Mouse (Mus musculus) cerebellum, adult 2 months (tissue): ENCODE measurements around the gene Rarres1. TPM values are rescaled to one million over a fixed set of nuclear protein-coding genes. Genes with fewer than 3 reads are reported as not detected.

Experiments
- DNase-seq, 2 experiments: peaks; one replicate each; pipeline ENCODE4 v3.0.0; 2021
- H3K27ac ChIP-seq: fragments of 200-500 bp; 2 replicates; pipeline ENCODE4 v1.5.1; 2012; ENCODE audit warnings: low read length, control low read depth, inconsistent platforms; ENCODE audit not compliant: insufficient read depth
- H3K27me3 ChIP-seq: fragments of 200-500 bp; 2 replicates; pipeline ENCODE4 v1.6.1; 2012; ENCODE audit warnings: inconsistent platforms, mild to moderate bottlenecking, low read length, moderate library complexity; ENCODE audit not compliant: control insufficient read depth, insufficient read depth
- H3K4me1 ChIP-seq: fragments of 200-500 bp; 2 replicates; pipeline ENCODE4 v1.6.1; 2011; ENCODE audit warnings: low read length; ENCODE audit not compliant: control insufficient read depth, insufficient read depth
- H3K4me3 ChIP-seq: fragments of 200-500 bp; replicated peaks from 2 replicates; pipeline ENCODE3; 2011; ENCODE audit warnings: mild to moderate bottlenecking, low read depth, low read length, control low read depth; ENCODE audit not compliant: insufficient read depth
- CTCF ChIP-seq: fragments of 200-500 bp; IDR thresholded peaks from 2 replicates; pipeline ENCODE4 v1.5.1; 2011; ENCODE audit warnings: low read depth, mild to moderate bottlenecking, control low read depth, low read length, moderate library complexity, borderline replicate concordance; ENCODE audit not compliant: insufficient read depth
- POLR2A ChIP-seq: fragments of 200-500 bp; IDR thresholded peaks from 2 replicates; pipeline ENCODE4 v1.6.1; 2011; ENCODE audit warnings: low read length, control low read depth, borderline replicate concordance; ENCODE audit not compliant: insufficient read depth
- WGBS: fragments of 180-500 bp; shearing (Covaris S2); methylation state at CpG from one replicate; pipeline ENCODE4 v1.1.7; 2018; 5-methylcytosine and 5-hydroxymethylcytosine counted together
- polyA plus RNA-seq: library from polyadenylated mRNA; depleted of rRNA; stranded (reverse); fragments of >200 nt; gene quantifications from 2 replicates; pipeline ENCODE4 v1.2.3, GENCODE M21; 2012

The Rarres1 gene
- polyA plus RNA-seq, 1 experiment = 2.2 TPM

- TF ChIP-seq CTCF (no peak), POLR2A (no peak)
- Histone ChIP-seq H3K4me3 (no peak overlapping the region), H3K27ac (no peak overlapping the region), H3K4me1 (no peaks in the 10 kb centered on the region), H3K27me3 (no peaks in the 10 kb centered on the region)
- 86% methylated on average over 2 of the region's 2 CpGs for WGBS
- no peak for DNase-seq
Observed at GRCm38 (mm10) chr3:67485233-67485632, 30.1 kb downstream of the Rarres1 start.

- no peak for DNase-seq
- no peak overlapping the region for H3K4me3 ChIP-seq
- no peak overlapping the region for H3K27ac ChIP-seq
- no peak for TF ChIP-seq CTCF
- H3K27me3 ChIP-seq = no peaks in the 10 kb centered on the region
- H3K4me1 ChIP-seq = no peaks in the 10 kb centered on the region
- WGBS = 87% methylated on average over 10 of the region's 10 CpGs
Observed at GRCm38 (mm10) chr3:67482400-67482799, 32.9 kb downstream of the Rarres1 start.

- Histone ChIP-seq H3K27me3 (no peaks in the 10 kb centered on the region), H3K4me1 (no peaks in the 10 kb centered on the region), H3K27ac (no peak overlapping the region), H3K4me3 (no peak overlapping the region)
- TF ChIP-seq POLR2A (no peak), CTCF (no peak)
- DNase-seq = peak in 1 of 2 experiments; percentile 17
- WGBS = 53% methylated on average over 11 of the region's 11 CpGs
Observed at GRCm38 (mm10) chr3:67479806-67480205, 35.5 kb downstream of the Rarres1 start.

DNA sequence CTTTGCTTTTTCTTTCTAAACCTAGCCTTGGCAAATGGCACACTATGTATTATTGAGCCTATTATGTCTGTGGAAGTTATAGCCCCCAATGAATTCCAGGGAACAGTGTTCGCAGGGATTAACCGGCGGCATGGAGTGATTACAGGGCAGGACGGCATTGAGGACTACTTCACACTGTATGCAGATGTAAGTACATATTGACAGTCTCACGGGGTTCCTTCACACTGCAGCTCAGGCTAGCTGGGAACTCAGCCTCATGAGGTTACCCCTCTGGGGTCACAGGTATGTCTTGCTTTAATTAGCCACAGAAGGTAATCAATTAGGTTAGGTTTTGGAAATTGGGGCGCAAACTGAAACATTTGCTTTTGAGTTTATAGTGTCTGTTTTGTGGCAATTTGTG is 41.9 kb downstream of the Rarres1 start:
- 92% methylated on average over 6 of the region's 6 CpGs for WGBS
- H3K27me3 ChIP-seq = no peaks in the 10 kb centered on the region
- TF ChIP-seq CTCF = no peak
- no peak for TF ChIP-seq POLR2A
- no peak overlapping the region for H3K4me3 ChIP-seq
- H3K27ac ChIP-seq = no peak overlapping the region
- no peaks in the 10 kb centered on the region for H3K4me1 ChIP-seq
- no peak for DNase-seq

DNA sequence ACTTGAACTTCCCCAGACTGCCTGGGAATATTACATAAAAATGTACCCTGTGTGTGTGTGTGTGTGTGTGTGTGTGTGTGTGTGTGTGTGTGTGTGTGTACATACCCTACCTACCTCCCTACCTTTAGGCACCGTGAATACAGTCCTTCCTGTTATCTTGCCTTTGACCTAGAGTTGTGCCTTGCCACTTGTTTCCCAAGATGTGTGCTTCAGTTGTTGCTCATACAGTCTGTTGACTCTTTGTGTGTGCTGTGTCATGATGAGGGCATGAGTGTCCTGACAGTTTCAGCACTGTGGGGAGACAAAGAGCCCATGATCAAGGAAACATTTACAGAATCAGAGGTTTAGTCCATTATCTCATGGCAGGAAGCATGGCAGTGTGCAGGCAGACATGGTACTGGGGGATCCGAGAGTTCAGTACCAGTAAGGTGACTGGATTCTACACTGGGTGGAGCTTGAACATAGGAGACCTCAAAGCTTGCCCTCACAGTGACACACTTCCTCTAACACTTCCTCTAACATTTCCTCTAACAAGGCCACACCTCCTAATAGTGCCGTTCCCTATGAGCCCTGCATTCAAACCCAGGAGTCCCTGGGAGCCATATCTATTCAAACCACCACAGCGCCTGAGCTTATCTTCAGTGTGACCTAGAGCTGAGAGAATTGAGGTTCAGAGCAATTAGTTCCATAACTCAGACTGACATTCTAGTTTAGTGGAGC is 43.8 kb downstream of the Rarres1 start:
- Histone ChIP-seq H3K27me3 (no peaks in the 10 kb centered on the region), H3K4me1 (no peaks in the 10 kb centered on the region), H3K27ac (no peak overlapping the region), H3K4me3 (no peak overlapping the region)
- DNase-seq = no peak
- WGBS = 91% methylated on average over 4 of the region's 4 CpGs
- TF ChIP-seq POLR2A = no peak
- no peak for TF ChIP-seq CTCF

DNA sequence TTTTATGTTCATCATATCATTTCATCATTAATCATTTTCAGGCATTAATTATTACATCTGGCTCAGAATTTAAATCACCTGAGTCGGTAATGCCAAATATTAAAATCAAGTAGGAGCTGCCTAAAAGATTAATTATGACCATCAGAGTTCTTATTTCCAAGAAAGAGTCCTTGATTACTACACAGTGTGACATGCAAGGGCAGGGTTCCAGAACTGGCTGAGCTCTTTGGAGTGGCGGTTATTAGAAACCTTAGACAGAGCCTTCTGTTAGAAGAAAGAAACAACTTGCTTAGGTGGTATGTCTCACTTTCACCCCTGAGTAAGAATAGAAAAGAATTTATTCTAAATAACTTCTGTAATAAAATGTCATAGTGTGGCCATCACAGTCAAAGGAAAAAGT is 48.0 kb downstream of the Rarres1 start:
- H3K4me3 ChIP-seq = no peak overlapping the region
- H3K27ac ChIP-seq = no peak overlapping the region
- TF ChIP-seq POLR2A (no peak), CTCF (no peak)
- no peaks in the 10 kb centered on the region for H3K27me3 ChIP-seq
- no peak for DNase-seq
- H3K4me1 ChIP-seq = peaks cover 4% of the 10 kb centered on the region
- WGBS = 62% methylated on average over 2 of the region's 2 CpGs

DNA sequence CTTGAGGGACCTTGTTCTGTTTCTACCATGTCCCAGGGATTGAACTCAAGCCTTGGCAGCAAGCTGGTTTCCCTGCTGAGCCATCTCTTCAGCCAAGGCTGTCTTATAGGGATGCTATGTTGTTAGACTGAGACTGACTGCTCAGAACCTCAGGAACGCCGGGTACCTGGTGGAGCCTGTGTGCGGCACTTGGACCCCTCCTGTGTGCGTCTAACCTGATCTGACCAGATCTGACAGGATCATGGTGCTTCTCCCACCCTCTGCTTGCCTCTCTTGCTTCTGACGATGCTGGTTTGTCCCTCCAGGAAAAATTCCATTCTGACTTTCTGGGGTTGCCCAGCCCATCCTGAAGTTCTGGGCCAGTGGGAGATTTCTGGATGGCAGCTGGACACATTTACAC is 48.7 kb downstream of the Rarres1 start:
- no peaks in the 10 kb centered on the region for H3K27me3 ChIP-seq
- no peak for TF ChIP-seq POLR2A
- no peak for TF ChIP-seq CTCF
- no peak overlapping the region for H3K27ac ChIP-seq
- WGBS = 35% methylated on average over 5 of the region's 5 CpGs
- DNase-seq = no peak
- no peak overlapping the region for H3K4me3 ChIP-seq
- H3K4me1 ChIP-seq = peaks cover 4% of the 10 kb centered on the region
